Mouse (Mus musculus): ENCODE results near the gene Id2.

- no peak; the same call in 1 of the 2 replicates for TF ChIP-seq POLR2A (IDR thresholded peaks at IDR 0.05; ENCODE audit: low read depth, low read length)
- no peak for TF ChIP-seq CTCF (IDR thresholded peaks at IDR 0.05; ENCODE audit: extremely low read depth, insufficient read length, insufficient replicate concordance, low read depth, low read length)
These were observed 3.7 kb upstream of the Id2 start for GRCm38 (mm10) chr12:25100411-25101217.

Measured in small intestine, adult 2 months (tissue).